Mouse (Mus musculus) stomach, embryonic 16.5 days (tissue): ENCODE measurements around the gene Adprhl1. TPM values are rescaled to one million over a fixed set of nuclear protein-coding genes. Genes with fewer than 3 reads are reported as not detected.
A peak's percentile ranks its signal among the peaks of the same experiment; 100 is the strongest.

Experiments used
- ATAC-seq: fragments of 200-750 bp; cut with Nextera tagmentation; 2 replicates; pipeline ENCODE4 v1.8.0; 2017; ENCODE audit warnings: moderate number of reproducible peaks, moderate TSS enrichment; ENCODE audit not compliant: insufficient read depth, low FRiP score
- H3K27ac ChIP-seq: fragments of 300-500 bp; sonication (generic); 2 replicates; pipeline ENCODE4 v1.5.1; 2014; ENCODE audit warnings: low read length
- H3K27me3 ChIP-seq: fragments of 300-500 bp; sonication (generic); 2 replicates; pipeline ENCODE4 v1.6.1; 2014; ENCODE audit warnings: low read length, control low read depth, mixed read lengths; ENCODE audit not compliant: control insufficient read depth, insufficient read depth
- H3K36me3 ChIP-seq: fragments of 300-500 bp; sonication (generic); 2 replicates; pipeline ENCODE4 v1.6.1; 2014; ENCODE audit warnings: low read length; ENCODE audit not compliant: control insufficient read depth, insufficient read depth
- H3K4me1 ChIP-seq: fragments of 300-500 bp; sonication (generic); 2 replicates; pipeline ENCODE4 v1.6.1; 2014; ENCODE audit warnings: low read length, control low read depth, mixed read lengths; ENCODE audit not compliant: control insufficient read depth, insufficient read depth
- H3K4me2 ChIP-seq: fragments of 300-500 bp; sonication (generic); 2 replicates; pipeline ENCODE4 v1.6.1; 2014; ENCODE audit warnings: low read depth, low read length, mixed read lengths
- H3K4me3 ChIP-seq: fragments of 300-500 bp; sonication (generic); replicated peaks from 2 replicates; pipeline ENCODE4 v1.5.1; 2014; ENCODE audit warnings: mild to moderate bottlenecking, low read length
- H3K9ac ChIP-seq: fragments of 300-500 bp; sonication (generic); 2 replicates; pipeline ENCODE4 v1.6.1; 2014; ENCODE audit warnings: low read length
- H3K9me3 ChIP-seq: fragments of 300-500 bp; sonication (generic); replicated peaks from 2 replicates; pipeline ENCODE4 v1.6.1; 2016; ENCODE audit warnings: low read length, control low read depth; ENCODE audit not compliant: control insufficient read depth
- WGBS: fragments of 180-500 bp; shearing (Covaris S2); extraction: QIAGEN DNeasy Blood & Tissue Kit; methylation state at CpG from one replicate; pipeline ENCODE4 v1.1.7; 2014; 5-methylcytosine and 5-hydroxymethylcytosine counted together
- polyA plus RNA-seq: library from polyadenylated mRNA; unstranded; fragments of >200 nt; fragmentation: Nextera tagmentation; extraction: Ambion mirVana; gene quantifications from 2 replicates; pipeline ENCODE4 v1.2.1, GENCODE M21; 2015

Adprhl1 gene
- polyA plus RNA-seq, 1 experiment from 2014 or later = 4.2 TPM

GRCm38 (mm10) chr8:13204371-13205140 is 49.4 kb downstream of the Adprhl1 start:
- H3K27me3 ChIP-seq = peaks cover 14% of the 10 kb centered on the region; the same call in 1 of the 2 replicates
- H3K9ac ChIP-seq = no peak overlapping the region
- H3K4me2 ChIP-seq = no peak overlapping the region
- H3K4me1 ChIP-seq = peaks cover 5% of the 10 kb centered on the region
- 54% methylated on average over 12 of the region's 12 CpGs for WGBS
- H3K9me3 ChIP-seq = no peaks in the 10 kb centered on the region
- ATAC-seq = peak; percentile 58; the same call in 1 of the 2 replicates
- H3K4me3 ChIP-seq = no peak overlapping the region
- no peaks in the 10 kb centered on the region for H3K36me3 ChIP-seq
- H3K27ac ChIP-seq = peak overlapping the region; percentile 69

GRCm38 (mm10) chr8:13203472-13203871 is 50.5 kb downstream of the Adprhl1 start:
- peaks cover 14% of the 10 kb centered on the region; the same call in 1 of the 2 replicates for H3K27me3 ChIP-seq
- no peak overlapping the region for H3K27ac ChIP-seq
- H3K9ac ChIP-seq = no peak overlapping the region
- no peaks in the 10 kb centered on the region for H3K36me3 ChIP-seq
- no peak overlapping the region for H3K4me3 ChIP-seq
- WGBS = 64% methylated on average over 1 of the region's 1 CpGs
- ATAC-seq = no peak
- no peaks in the 10 kb centered on the region for H3K9me3 ChIP-seq
- no peak overlapping the region for H3K4me2 ChIP-seq
- peaks cover 4% of the 10 kb centered on the region; the same call in 1 of the 2 replicates for H3K4me1 ChIP-seq

DNA sequence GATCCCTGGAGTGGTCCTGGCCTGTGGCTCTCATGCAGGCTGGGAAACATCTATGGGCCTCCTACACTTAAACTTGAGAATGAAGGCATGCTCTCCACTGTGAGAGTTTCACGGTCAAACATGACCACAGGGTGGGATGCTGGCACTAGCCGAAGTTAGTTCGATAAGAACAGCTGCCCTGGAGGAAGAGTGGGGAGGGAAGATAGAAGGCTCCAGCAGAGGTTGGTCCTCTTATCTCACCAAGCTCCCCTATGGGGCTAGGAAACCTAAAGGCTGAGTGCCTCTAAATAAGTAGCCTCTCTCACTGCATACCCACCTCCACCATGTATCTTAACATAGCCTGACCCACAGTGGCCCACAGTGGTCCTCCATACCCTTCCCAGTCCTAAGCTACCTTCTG is 51.2 kb downstream of the Adprhl1 start:
- peaks cover 14% of the 10 kb centered on the region; the same call in 1 of the 2 replicates for H3K27me3 ChIP-seq
- H3K9me3 ChIP-seq = no peaks in the 10 kb centered on the region
- no peak overlapping the region for H3K9ac ChIP-seq
- peaks cover 4% of the 10 kb centered on the region; the same call in 1 of the 2 replicates for H3K4me1 ChIP-seq
- ATAC-seq = no peak
- H3K4me2 ChIP-seq = peak overlapping the region; percentile 35; the same call in 1 of the 2 replicates
- H3K27ac ChIP-seq = no peak overlapping the region
- no peaks in the 10 kb centered on the region for H3K36me3 ChIP-seq
- H3K4me3 ChIP-seq = no peak overlapping the region
- WGBS = 83% methylated on average over 3 of the region's 3 CpGs

DNA sequence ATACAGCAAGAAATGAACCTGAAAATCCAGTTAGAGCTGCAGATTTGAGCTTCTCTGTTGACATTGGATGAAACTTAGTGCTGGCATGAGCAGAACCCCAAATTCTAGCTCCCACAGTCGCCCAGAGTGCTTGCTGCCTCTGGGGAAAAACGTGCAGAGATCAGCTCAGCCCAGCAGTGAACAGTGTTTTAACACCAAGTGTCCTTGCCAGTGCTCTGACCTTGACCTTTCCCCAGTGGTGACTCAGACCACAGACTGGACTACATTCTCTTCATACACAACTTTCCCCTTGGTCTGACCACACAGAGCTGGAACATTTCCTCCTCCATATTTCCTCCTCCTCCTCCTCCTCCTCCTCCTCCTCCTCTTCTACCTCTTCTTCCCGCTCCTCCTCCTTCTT is 51.9 kb downstream of the Adprhl1 start:
- H3K27ac ChIP-seq = no peak overlapping the region; the same call in 1 of the 2 replicates
- ATAC-seq = no peak
- WGBS = 59% methylated on average over 3 of the region's 3 CpGs
- H3K9ac ChIP-seq = no peak overlapping the region
- H3K36me3 ChIP-seq = no peaks in the 10 kb centered on the region
- peak overlapping the region; percentile 35; the same call in 1 of the 2 replicates for H3K4me2 ChIP-seq
- H3K4me1 ChIP-seq = peaks cover 4% of the 10 kb centered on the region; the same call in 1 of the 2 replicates
- no peaks in the 10 kb centered on the region for H3K9me3 ChIP-seq
- peak overlapping the region; percentile 71; the same call in 1 of the 2 replicates for H3K4me3 ChIP-seq
- peaks cover 14% of the 10 kb centered on the region; the same call in 1 of the 2 replicates for H3K27me3 ChIP-seq

- no peak for ATAC-seq
- WGBS = 2% methylated on average over 18 of the region's 18 CpGs
- Histone ChIP-seq H3K4me3 (peak overlapping the region; percentile 71), H3K27ac (peak overlapping the region; percentile 39), H3K36me3 (no peaks in the 10 kb centered on the region), H3K4me1 (peaks cover 4% of the 10 kb centered on the region; the same call in 1 of the 2 replicates), H3K27me3 (peaks cover 14% of the 10 kb centered on the region; the same call in 1 of the 2 replicates), H3K4me2 (peak overlapping the region; percentile 92), H3K9me3 (no peaks in the 10 kb centered on the region), H3K9ac (peak overlapping the region; percentile 73)
Observed at GRCm38 (mm10) chr8:13201013-13201334, 53.0 kb downstream of the Adprhl1 start.

DNA sequence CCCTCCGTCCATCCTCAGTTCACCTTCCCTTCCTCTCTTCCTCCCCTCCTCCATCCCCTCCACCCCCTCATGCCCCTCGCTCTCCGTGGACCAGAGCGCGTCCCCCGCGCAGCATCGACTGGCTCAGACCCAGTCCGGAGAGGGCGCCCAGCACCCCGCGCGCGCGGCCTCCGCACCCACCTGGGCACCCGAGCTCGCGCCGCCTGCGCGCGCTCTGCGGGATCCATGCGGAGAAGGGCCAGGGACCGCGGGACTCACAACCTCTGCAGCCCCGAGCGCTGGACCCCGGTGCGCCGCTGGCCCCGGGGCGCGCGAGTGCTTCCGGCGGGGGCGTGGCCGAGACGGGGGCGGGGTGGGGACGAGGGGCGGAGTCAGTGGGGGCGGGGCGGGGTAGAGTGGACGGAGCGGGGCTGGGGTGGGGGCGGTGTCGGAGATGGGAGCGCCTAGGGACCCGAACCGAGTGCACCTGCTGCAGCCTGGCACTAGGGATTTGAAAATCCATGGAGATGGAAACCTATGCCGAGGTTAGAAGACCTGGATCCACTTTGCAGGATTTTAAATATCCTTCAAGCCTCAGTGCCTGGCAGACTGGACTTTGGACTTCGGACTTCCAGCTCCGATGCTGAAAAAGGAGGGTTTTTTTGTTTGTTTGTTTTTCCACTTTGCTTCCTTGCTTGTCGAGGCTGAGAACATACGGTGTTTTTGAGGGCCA is 53.5 kb downstream of the Adprhl1 start, which contains the start of gene Grtp1:
Gene Grtp1 (minus strand): TSS at position 320 of the 712 bp plus-strand sequence.
- H3K27me3 ChIP-seq = peaks cover 14% of the 10 kb centered on the region; the same call in 1 of the 2 replicates
- ATAC-seq = peak; percentile 67
- under 1% methylated on average over 57 of the region's 58 CpGs for WGBS
- peaks cover 4% of the 10 kb centered on the region; the same call in 1 of the 2 replicates for H3K4me1 ChIP-seq
- no peaks in the 10 kb centered on the region for H3K36me3 ChIP-seq
- H3K4me3 ChIP-seq = peak within 1 kb of the TSS; percentile 71
- peak within 1 kb of the TSS; percentile 42 for H3K27ac ChIP-seq
- no peaks in the 10 kb centered on the region for H3K9me3 ChIP-seq
- peak within 1 kb of the TSS; percentile 73 for H3K9ac ChIP-seq
- peak within 1 kb of the TSS; percentile 92 for H3K4me2 ChIP-seq

DNA sequence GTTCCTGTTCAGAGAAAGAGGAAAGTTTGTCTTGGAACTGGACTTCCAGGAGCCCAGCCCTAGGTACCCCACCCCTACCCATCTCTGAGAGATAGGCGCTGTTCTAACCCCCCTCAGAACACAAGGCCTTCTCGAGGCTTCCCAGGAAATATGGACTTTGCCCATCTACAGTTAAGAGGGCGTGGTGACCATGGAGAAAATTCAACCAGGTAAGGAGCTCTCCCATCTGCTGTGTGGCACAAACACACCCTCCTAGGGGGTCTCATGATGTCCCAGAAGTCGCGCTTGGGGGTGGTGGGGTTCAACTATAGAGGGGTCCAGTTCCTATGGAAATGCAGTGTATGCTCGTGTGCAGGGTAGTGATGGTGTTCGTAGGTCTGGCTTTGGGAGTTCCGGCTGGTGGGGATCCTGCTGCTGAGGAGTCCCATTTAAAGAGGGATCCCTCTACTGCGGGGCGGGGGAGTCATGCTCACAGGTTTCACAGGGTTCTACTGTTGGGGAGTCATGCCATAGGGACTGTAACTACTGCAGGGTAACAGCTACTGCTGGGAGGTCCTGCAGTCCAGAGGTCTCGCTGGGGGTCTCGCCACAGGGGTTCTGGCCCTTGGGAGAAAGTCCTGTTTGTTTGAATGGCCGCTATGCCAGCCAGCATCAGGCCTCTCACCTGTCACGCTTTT is 54.4 kb downstream of the Adprhl1 start:
- H3K4me1 ChIP-seq = peaks cover 4% of the 10 kb centered on the region; the same call in 1 of the 2 replicates
- peak overlapping the region; percentile 71 for H3K4me3 ChIP-seq
- no peaks in the 10 kb centered on the region for H3K9me3 ChIP-seq
- H3K4me2 ChIP-seq = peak overlapping the region; percentile 92
- no peak for ATAC-seq
- H3K27me3 ChIP-seq = peaks cover 14% of the 10 kb centered on the region; the same call in 1 of the 2 replicates
- peak overlapping the region; percentile 42 for H3K27ac ChIP-seq
- H3K9ac ChIP-seq = peak overlapping the region; percentile 73
- H3K36me3 ChIP-seq = no peaks in the 10 kb centered on the region
- WGBS = 23% methylated on average over 14 of the region's 14 CpGs

- WGBS = 81% methylated on average over 5 of the region's 5 CpGs
- Histone ChIP-seq H3K9ac (no peak overlapping the region), H3K9me3 (no peaks in the 10 kb centered on the region), H3K4me2 (no peak overlapping the region), H3K36me3 (no peaks in the 10 kb centered on the region), H3K4me3 (no peak overlapping the region), H3K4me1 (peaks cover 4% of the 10 kb centered on the region; the same call in 1 of the 2 replicates), H3K27ac (no peak overlapping the region), H3K27me3 (peaks cover 14% of the 10 kb centered on the region; the same call in 1 of the 2 replicates)
- no peak for ATAC-seq
Observed at GRCm38 (mm10) chr8:13197493-13197892, 56.5 kb downstream of the Adprhl1 start.
